Mouse (Mus musculus) left cerebral cortex, postnatal 4 days (tissue): Measurements from ENCODE around the gene Slc22a7. TPM values are rescaled to one million over a fixed set of nuclear protein-coding genes. Genes with fewer than 3 reads are reported as not detected.

Experiments
- DNase-seq: peaks from one replicate; pipeline ENCODE4 v3.0.0-alpha.2; 2022
- intact Hi-C: fragments of 180-260 bp; cut with DNase I; formaldehyde crosslinking; loops from one replicate; pipeline ENCODE4 v1.15.1; 2025
- total RNA-seq, 2 experiments: library from RNA; stranded (reverse); gene quantifications; 2 replicates each; pipeline ENCODE4 v1.2.3; 2021

Gene Slc22a7
- under 1 TPM; 0.28 to 0.62 TPM for total RNA-seq

GRCm38 (mm10) chr17:46438298-46438873, at the start of gene Slc22a7:
TSS of gene Slc22a7 (minus strand) at chr17:46438457.
- DNase-seq, result no peak

GRCm38 (mm10) chr17:46487431-46487830, 49.2 kb upstream of the Slc22a7 start, which contains the start of gene Ttbk1:
TSS of gene Ttbk1 (minus strand) at chr17:46487675.
- intact Hi-C loops, result no loop called here
- DNase-seq, result peak; percentile 65

More at GRCm38 (mm10) chr17:46438298-46438873, at the start of gene Slc22a7:
- intact Hi-C loops, result no loop called here

GRCm38 (mm10) chr17:46486995-46487394, 48.7 kb upstream of the Slc22a7 start:
- intact Hi-C loops, result no loop called here
- peak; percentile 25 for DNase-seq

- intact Hi-C loops, result no loop called here
- DNase-seq, result no peak
Observed at GRCm38 (mm10) chr17:46484461-46484875, 46.2 kb upstream of the Slc22a7 start.

GRCm38 (mm10) chr17:46484021-46484431, 45.8 kb upstream of the Slc22a7 start:
- intact Hi-C loops, result no loop called here
- DNase-seq, result peak; percentile 27

- intact Hi-C loops, result no loop called here
Observed at GRCm38 (mm10) chr17:46483561-46484001, 45.3 kb upstream of the Slc22a7 start.

GRCm38 (mm10) chr17:46477286-46477685, 39.0 kb upstream of the Slc22a7 start:
- intact Hi-C loops, result no loop called here
- no peak for DNase-seq

More at GRCm38 (mm10) chr17:46483561-46484001, 45.3 kb upstream of the Slc22a7 start:
- DNase-seq, result peak; percentile 46

- intact Hi-C loops, result no loop called here
- no peak for DNase-seq
Observed at GRCm38 (mm10) chr17:46476601-46477000, 38.3 kb upstream of the Slc22a7 start.

- peak; percentile 49 for DNase-seq
- intact Hi-C loops, result no loop called here
Observed at GRCm38 (mm10) chr17:46467830-46468229, 29.6 kb upstream of the Slc22a7 start.

- DNase-seq, result no peak
- intact Hi-C loops, result no loop called here
Observed at GRCm38 (mm10) chr17:46462226-46462625, 24.0 kb upstream of the Slc22a7 start.

- no peak for DNase-seq
- intact Hi-C loops, result no loop called here
Observed at GRCm38 (mm10) chr17:46461347-46461746, 23.1 kb upstream of the Slc22a7 start.

- DNase-seq, result no peak
- intact Hi-C loops, result no loop called here
Observed at GRCm38 (mm10) chr17:46460673-46461072, 22.4 kb upstream of the Slc22a7 start.

- intact Hi-C loops, result no loop called here
- no peak for DNase-seq
Observed at GRCm38 (mm10) chr17:46458439-46458838, 20.2 kb upstream of the Slc22a7 start.

- intact Hi-C loops, result no loop called here
- DNase-seq, result peak; percentile 48
Observed at GRCm38 (mm10) chr17:46457791-46458190, 19.5 kb upstream of the Slc22a7 start.

GRCm38 (mm10) chr17:46455110-46455691, 16.9 kb upstream of the Slc22a7 start:
- peak; percentile 47 for DNase-seq
- intact Hi-C loops, result no loop called here

GRCm38 (mm10) chr17:46454539-46454938, 16.3 kb upstream of the Slc22a7 start:
- intact Hi-C loops, result no loop called here
- no peak for DNase-seq

- intact Hi-C loops, result no loop called here
- DNase-seq, result no peak
Observed at GRCm38 (mm10) chr17:46453970-46454411, 15.7 kb upstream of the Slc22a7 start.

GRCm38 (mm10) chr17:46453302-46453948, 15.2 kb upstream of the Slc22a7 start:
- no peak for DNase-seq
- intact Hi-C loops, result no loop called here

- intact Hi-C loops, result no loop called here
- no peak for DNase-seq
Observed at GRCm38 (mm10) chr17:46452683-46453082, 14.4 kb upstream of the Slc22a7 start.

- intact Hi-C loops, result no loop called here
- no peak for DNase-seq
Observed at GRCm38 (mm10) chr17:46446264-46446663, 8.0 kb upstream of the Slc22a7 start.

GRCm38 (mm10) chr17:46444839-46445579, 6.8 kb upstream of the Slc22a7 start:
- DNase-seq, result no peak
- intact Hi-C loops, result no loop called here
